Mouse (Mus musculus): ENCODE results near the gene Gm29110. TPM values are rescaled to one million over a fixed set of nuclear protein-coding genes. Genes with fewer than 3 reads are reported as not detected.
"Not testable (repeated sequence)": the region's sequence is repeated elsewhere in the genome, so short reads cannot be mapped to it uniquely, and the experiment has no call there.

Gm29110 gene
- not detected in 2 replicates for polyA plus RNA-seq (2014; fragmentation: Nextera tagmentation; extraction: Ambion mirVana)

DNA sequence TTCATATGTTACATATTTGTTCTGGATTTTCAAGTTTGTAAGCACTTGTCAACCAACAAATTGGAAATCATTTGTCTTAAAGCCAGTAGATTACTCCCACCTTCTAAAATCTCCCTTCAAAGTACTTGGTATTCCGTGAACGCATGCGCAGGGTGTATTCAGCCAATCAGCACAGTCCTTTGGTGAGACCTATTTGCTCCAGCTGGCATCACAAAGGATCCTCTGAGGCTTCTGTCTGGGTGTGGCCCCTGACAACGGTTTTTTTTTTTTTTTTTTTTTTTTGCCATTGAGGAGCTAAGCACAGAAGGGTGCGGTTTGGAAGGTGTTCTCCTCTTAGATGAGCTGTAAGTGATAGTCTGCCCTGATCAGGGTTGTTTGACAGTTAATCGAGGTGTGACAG, at the start of gene Gm29110:
Gene Gm29110 (plus strand): TSS at position 301 of the 400 bp plus-strand sequence.
- not testable (repeated sequence) for DNase-seq (ENCODE audit: low spot score); H3K36me3 ChIP-seq (ENCODE audit: control insufficient read depth, insufficient read depth, low read length); H3K4me3 ChIP-seq (ENCODE audit: low read depth, low read length); H3K27ac ChIP-seq (ENCODE audit: low read depth, low read length); H3K4me1 ChIP-seq (ENCODE audit: control insufficient read depth, insufficient read depth, low read length); H3K9me3 ChIP-seq (replicated peaks; ENCODE audit: control insufficient read depth, low read length); H3K4me2 ChIP-seq (ENCODE audit: low read length); H3K27me3 ChIP-seq (replicated peaks; ENCODE audit: control insufficient read depth, insufficient read depth, low read length); H3K9ac ChIP-seq (ENCODE audit: low read length); ATAC-seq
- WGBS, result no CpG with 5 or more reads among the region's 6 CpGs

Other genes with a start within 250 kb of the Gm29110 start
- not detected in 2 replicates for gene Gm21913, start 153.4 kb downstream of the Gm29110 start, polyA plus RNA-seq (2014; fragmentation: Nextera tagmentation; extraction: Ambion mirVana)